Mouse (Mus musculus) midbrain, embryonic 11.5 days (tissue): ENCODE measurements around the gene Slc9a6. TPM values are rescaled to one million over a fixed set of nuclear protein-coding genes. Genes with fewer than 3 reads are reported as not detected.

Experiments used
- ATAC-seq: fragments of 200-750 bp; cut with Nextera tagmentation; 2 replicates; pipeline ENCODE4 v1.8.0; 2017; ENCODE audit warnings: moderate TSS enrichment, moderate library complexity; ENCODE audit not compliant: low FRiP score
- DNase-seq: peaks from one replicate; pipeline ENCODE4 v3.0.0; 2015; ENCODE audit warnings: low spot score; ENCODE audit errors: missing footprints
- H3K27ac ChIP-seq: fragments of 300-500 bp; sonication (generic); 2 replicates; pipeline ENCODE4 v1.5.1; 2014; ENCODE audit warnings: low read depth, low read length
- H3K27me3 ChIP-seq: fragments of 300-500 bp; sonication (generic); 2 replicates; pipeline ENCODE4 v1.6.1; 2014; ENCODE audit warnings: mild to moderate bottlenecking, low read length, moderate library complexity, mixed read lengths; ENCODE audit not compliant: control insufficient read depth, insufficient read depth
- H3K36me3 ChIP-seq: fragments of 300-500 bp; sonication (generic); 2 replicates; pipeline ENCODE4 v1.6.1; 2014; ENCODE audit warnings: mild to moderate bottlenecking, low read length, moderate library complexity, mixed read lengths; ENCODE audit not compliant: control insufficient read depth, insufficient read depth
- H3K4me1 ChIP-seq: fragments of 300-500 bp; sonication (generic); 2 replicates; pipeline ENCODE4 v1.6.1; 2014; ENCODE audit warnings: low read length; ENCODE audit not compliant: control insufficient read depth, insufficient read depth
- H3K4me2 ChIP-seq: fragments of 300-500 bp; sonication (generic); 2 replicates; pipeline ENCODE4 v1.6.1; 2014; ENCODE audit warnings: mild to moderate bottlenecking, moderate library complexity
- H3K4me3 ChIP-seq: fragments of 300-500 bp; sonication (generic); 2 replicates; pipeline ENCODE4 v1.5.1; 2014; ENCODE audit warnings: low read depth, low read length
- H3K9ac ChIP-seq: fragments of 300-500 bp; sonication (generic); 2 replicates; pipeline ENCODE4 v1.6.1; 2014; ENCODE audit warnings: low read length
- H3K9me3 ChIP-seq: fragments of 300-500 bp; sonication (generic); 2 replicates; pipeline ENCODE4 v1.6.1; 2016; ENCODE audit warnings: low read length; ENCODE audit not compliant: control insufficient read depth
- WGBS: fragments of 180-500 bp; shearing (Covaris S2); extraction: QIAGEN DNeasy Blood & Tissue Kit; methylation state at CpG from one replicate; pipeline ENCODE4 v1.1.7; 2014; 5-methylcytosine and 5-hydroxymethylcytosine counted together
- polyA plus RNA-seq: library from polyadenylated mRNA; unstranded; fragments of >200 nt; fragmentation: Nextera tagmentation; extraction: Ambion mirVana; gene quantifications from 2 replicates; pipeline ENCODE4 v1.2.1, GENCODE M21; 2014

Slc9a6 gene
- polyA plus RNA-seq, 1 experiment from 2014 or later: 15.6 TPM

DNA sequence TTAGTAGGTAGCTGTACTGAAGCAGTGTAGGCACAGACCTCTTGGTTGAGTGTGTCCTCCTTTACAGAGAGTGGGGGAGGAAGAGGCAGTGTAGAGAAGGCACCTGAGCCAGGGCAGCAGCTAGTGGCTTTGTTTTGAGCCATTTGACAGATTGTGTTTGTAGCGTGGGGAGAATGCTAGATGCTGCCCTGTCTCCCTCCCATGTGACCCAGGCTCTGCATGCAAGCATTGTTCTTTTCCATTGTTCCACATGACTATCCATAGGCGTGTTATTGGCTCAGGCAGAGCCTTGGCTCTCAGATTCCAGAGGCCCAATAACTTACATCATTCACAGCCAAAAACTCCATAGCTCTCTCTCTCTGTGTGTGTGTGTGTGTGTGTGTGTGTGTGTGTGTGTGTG is 49.7 kb downstream of the Slc9a6 start:
- H3K36me3 ChIP-seq: no peaks in the 10 kb centered on the region
- H3K4me3 ChIP-seq: no peak overlapping the region
- H3K9me3 ChIP-seq: no peaks in the 10 kb centered on the region
- no peak overlapping the region for H3K27ac ChIP-seq
- peaks cover 12% of the 10 kb centered on the region for H3K4me1 ChIP-seq
- H3K9ac ChIP-seq: no peak overlapping the region
- H3K4me2 ChIP-seq: no peak overlapping the region
- H3K27me3 ChIP-seq: no peaks in the 10 kb centered on the region
- WGBS: 23% methylated on average over 2 of the region's 2 CpGs
- 0 out of 2 replicates have a peak, but pooled peaks have one; percentile 52 for ATAC-seq
- DNase-seq: no peak

- WGBS: 89% methylated on average over 12 of the region's 12 CpGs
- Histone ChIP-seq H3K9ac (no peak overlapping the region), H3K4me3 (no peak overlapping the region), H3K27ac (no peak overlapping the region), H3K4me1 (peaks cover 12% of the 10 kb centered on the region), H3K27me3 (no peaks in the 10 kb centered on the region), H3K4me2 (no peak overlapping the region), H3K36me3 (no peaks in the 10 kb centered on the region), H3K9me3 (no peaks in the 10 kb centered on the region)
- DNase-seq: peak; percentile 86
- no peak for ATAC-seq
Measured at GRCm38 (mm10) chrX:56661143-56661542, 51.6 kb downstream of the Slc9a6 start.

GRCm38 (mm10) chrX:56662316-56662715 is 52.8 kb downstream of the Slc9a6 start:
- Histone ChIP-seq H3K36me3 (no peaks in the 10 kb centered on the region), H3K4me3 (no peak overlapping the region), H3K9me3 (no peaks in the 10 kb centered on the region), H3K4me1 (peaks cover 12% of the 10 kb centered on the region), H3K9ac (no peak overlapping the region), H3K4me2 (no peak overlapping the region), H3K27me3 (no peaks in the 10 kb centered on the region), H3K27ac (no peak overlapping the region)
- ATAC-seq: no peak
- DNase-seq: no peak
- 83% methylated on average over 6 of the region's 6 CpGs for WGBS

DNA sequence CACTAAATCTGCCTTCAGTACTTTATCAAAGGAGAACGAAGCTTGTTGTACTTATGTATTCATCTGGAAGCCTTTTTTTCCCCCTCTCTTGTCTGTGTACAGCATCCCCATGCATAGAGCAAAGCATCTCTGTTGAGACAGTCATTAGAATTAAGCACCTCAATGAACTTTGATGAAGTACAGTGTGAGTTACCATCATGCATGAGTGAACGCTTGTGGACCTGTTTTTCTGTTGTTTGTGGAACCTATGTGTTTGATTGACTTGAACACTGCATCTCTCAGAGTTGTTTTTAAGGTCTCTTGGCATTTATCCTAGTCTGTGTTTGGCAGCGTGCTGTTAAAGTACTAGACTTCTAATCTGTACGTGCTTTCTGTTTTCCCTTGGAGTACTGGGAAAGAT is 53.8 kb downstream of the Slc9a6 start:
- H3K9ac ChIP-seq: no peak overlapping the region
- H3K4me1 ChIP-seq: peaks cover 12% of the 10 kb centered on the region
- ATAC-seq (no peak), DNase-seq (no peak)
- no peak overlapping the region for H3K4me2 ChIP-seq
- no peaks in the 10 kb centered on the region for H3K27me3 ChIP-seq
- no peaks in the 10 kb centered on the region for H3K9me3 ChIP-seq
- 75% methylated on average over 4 of the region's 4 CpGs for WGBS
- H3K27ac ChIP-seq: no peak overlapping the region
- H3K36me3 ChIP-seq: no peaks in the 10 kb centered on the region
- no peak overlapping the region for H3K4me3 ChIP-seq

DNA sequence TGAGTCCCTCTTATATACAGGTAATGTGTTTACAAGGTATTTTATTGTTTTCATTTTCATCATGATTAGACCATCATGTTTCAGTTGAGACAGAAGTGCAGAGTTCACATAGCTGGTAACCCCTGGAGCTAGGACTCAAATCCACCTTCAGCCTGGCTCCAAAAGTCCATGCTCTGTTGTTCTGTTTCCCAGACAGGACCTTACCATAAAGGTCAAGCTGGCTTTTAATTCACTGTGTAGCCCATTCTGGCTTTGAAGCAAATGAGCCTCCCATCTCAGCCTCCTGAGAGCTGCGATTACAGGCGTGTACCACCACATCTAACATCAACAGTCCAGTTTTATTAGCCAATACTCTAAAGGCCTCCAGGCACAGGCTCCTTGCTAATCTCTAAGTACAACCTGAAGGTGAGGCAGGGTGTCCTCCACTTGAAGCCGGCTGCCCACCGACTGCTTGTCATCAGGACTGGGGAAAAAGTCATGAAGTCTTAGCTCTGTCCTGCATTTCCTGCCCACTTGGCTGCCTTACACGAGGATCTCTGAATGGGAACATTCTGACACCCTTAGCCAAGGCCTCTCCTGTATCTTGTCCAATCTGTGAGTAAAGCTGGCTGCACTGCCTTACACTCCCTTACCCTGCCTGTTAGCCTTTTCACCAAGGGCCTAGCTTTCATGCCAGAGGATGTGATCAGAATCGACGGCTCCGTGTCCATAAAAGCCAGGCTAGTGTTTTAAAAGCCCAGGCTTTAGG is 55.8 kb downstream of the Slc9a6 start:
- H3K9ac ChIP-seq: no peak overlapping the region
- 80% methylated on average over 8 of the region's 8 CpGs for WGBS
- ATAC-seq (no peak), DNase-seq (no peak)
- H3K4me3 ChIP-seq: no peak overlapping the region
- peaks cover 9% of the 10 kb centered on the region; the same call in 1 of the 2 replicates for H3K4me1 ChIP-seq
- H3K27ac ChIP-seq: no peak overlapping the region
- no peaks in the 10 kb centered on the region for H3K36me3 ChIP-seq
- H3K27me3 ChIP-seq: no peaks in the 10 kb centered on the region
- no peaks in the 10 kb centered on the region for H3K9me3 ChIP-seq
- no peak overlapping the region for H3K4me2 ChIP-seq

- DNase-seq (no peak), ATAC-seq (no peak)
- H3K4me2 ChIP-seq: no peak overlapping the region
- H3K9me3 ChIP-seq: no peaks in the 10 kb centered on the region
- H3K4me1 ChIP-seq: no peaks in the 10 kb centered on the region
- no peaks in the 10 kb centered on the region for H3K36me3 ChIP-seq
- no peak overlapping the region for H3K27ac ChIP-seq
- 94% methylated on average over 6 of the region's 6 CpGs for WGBS
- no peaks in the 10 kb centered on the region for H3K27me3 ChIP-seq
- no peak overlapping the region for H3K4me3 ChIP-seq
- no peak overlapping the region for H3K9ac ChIP-seq
Measured at GRCm38 (mm10) chrX:56667296-56667695, 57.7 kb downstream of the Slc9a6 start.

DNA sequence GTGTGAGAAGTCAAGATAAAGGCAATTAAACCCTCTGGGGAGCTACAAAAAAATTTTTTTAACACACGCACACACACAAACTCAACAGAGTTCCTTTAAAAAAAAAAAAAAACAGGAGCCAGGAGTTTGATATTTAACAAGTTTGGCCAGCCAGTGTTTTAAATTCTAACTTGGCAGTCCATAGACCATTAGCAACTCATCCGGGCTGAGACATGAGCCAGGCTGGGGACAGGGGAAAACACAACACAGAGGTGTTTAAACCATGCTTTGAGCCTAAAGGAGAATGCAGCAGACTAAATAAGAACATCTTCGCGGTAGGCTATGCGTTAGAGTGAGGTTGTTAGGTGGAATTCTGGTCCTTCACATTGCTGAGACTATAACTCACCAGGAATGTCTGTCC is 58.5 kb downstream of the Slc9a6 start:
- no peak overlapping the region for H3K27ac ChIP-seq
- 95% methylated on average over 5 of the region's 5 CpGs for WGBS
- ATAC-seq (no peak), DNase-seq (no peak)
- H3K36me3 ChIP-seq: no peaks in the 10 kb centered on the region
- H3K4me3 ChIP-seq: no peak overlapping the region
- no peak overlapping the region for H3K9ac ChIP-seq
- no peak overlapping the region for H3K4me2 ChIP-seq
- H3K27me3 ChIP-seq: no peaks in the 10 kb centered on the region
- no peaks in the 10 kb centered on the region for H3K4me1 ChIP-seq
- H3K9me3 ChIP-seq: no peaks in the 10 kb centered on the region

DNA sequence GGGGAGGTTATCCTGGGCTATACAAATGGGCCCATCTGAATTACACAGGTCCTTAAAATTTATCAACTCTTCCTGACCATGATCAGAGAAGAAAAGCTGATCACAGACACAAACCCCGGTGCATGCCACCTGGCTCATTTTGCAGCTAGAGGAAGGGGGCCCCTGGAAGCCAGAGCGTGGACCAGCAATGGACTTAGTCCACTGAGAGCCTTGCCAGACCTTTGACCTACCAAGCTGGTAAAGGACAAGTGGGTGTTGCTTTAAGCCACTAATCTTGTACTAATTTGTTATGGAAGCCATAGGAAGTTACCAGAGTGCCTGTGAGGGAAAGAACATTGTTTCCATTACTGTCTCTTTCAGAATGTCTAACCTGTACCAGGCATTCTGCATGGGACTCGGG is 58.9 kb downstream of the Slc9a6 start:
- Histone ChIP-seq H3K27me3 (no peaks in the 10 kb centered on the region), H3K4me1 (no peaks in the 10 kb centered on the region), H3K4me3 (no peak overlapping the region), H3K9me3 (no peaks in the 10 kb centered on the region), H3K9ac (no peak overlapping the region), H3K27ac (no peak overlapping the region), H3K36me3 (no peaks in the 10 kb centered on the region), H3K4me2 (no peak overlapping the region)
- 84% methylated on average over 3 of the region's 3 CpGs for WGBS
- DNase-seq: no peak
- ATAC-seq: no peak

DNA sequence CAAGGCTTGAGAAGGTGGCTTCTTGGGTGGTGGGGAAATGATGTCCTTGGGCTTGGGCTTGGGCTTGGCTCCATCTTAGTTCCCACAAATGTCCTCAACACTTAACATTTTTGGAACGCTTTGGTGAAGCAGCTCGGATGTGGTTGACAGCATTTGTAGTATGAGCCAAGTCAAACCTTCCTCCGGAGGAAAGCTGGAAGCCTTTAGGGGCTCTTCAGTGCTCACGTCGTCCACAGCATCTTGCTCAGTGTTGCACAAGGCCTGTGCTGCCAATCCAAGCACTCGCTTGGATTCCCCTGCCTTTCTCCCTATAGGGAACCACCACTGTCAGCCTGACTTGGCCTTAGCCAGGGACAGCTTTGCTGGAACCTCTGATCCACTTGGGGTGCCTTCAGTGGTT is 66.0 kb downstream of the Slc9a6 start:
- ATAC-seq: no peak

More for the DNA sequence above, 66.0 kb downstream of the Slc9a6 start:
- H3K36me3 ChIP-seq: no peaks in the 10 kb centered on the region
- H3K4me2 ChIP-seq: no peak overlapping the region
- no peak for DNase-seq
- 92% methylated on average over 6 of the region's 6 CpGs for WGBS
- no peak overlapping the region for H3K9ac ChIP-seq
- H3K4me3 ChIP-seq: no peak overlapping the region
- H3K27me3 ChIP-seq: no peaks in the 10 kb centered on the region
- no peaks in the 10 kb centered on the region for H3K4me1 ChIP-seq
- H3K9me3 ChIP-seq: no peaks in the 10 kb centered on the region
- no peak overlapping the region for H3K27ac ChIP-seq
